Mouse (Mus musculus) thymus, adult 2 months (tissue): ENCODE measurements at regions not wholly inside any gene's neighbourhood (a gene's known extent, or its start where the extent isn't known, plus 50 kb on each side); places are given as distances from the start of the nearest gene placed in this dataset.

Experiments
- DNase-seq: peaks from one replicate; pipeline ENCODE4 v3.0.0; 2021
- H3K27ac ChIP-seq: fragments of 200-500 bp; 2 replicates; pipeline ENCODE4 v1.5.1; 2012; ENCODE audit warnings: low read length, control low read depth; ENCODE audit not compliant: control insufficient read depth, insufficient read depth
- H3K27me3 ChIP-seq: fragments of 200-500 bp; 2 replicates; pipeline ENCODE4 v1.6.1; 2012; ENCODE audit warnings: mild to moderate bottlenecking, low read length, moderate library complexity, mixed read lengths; ENCODE audit not compliant: control insufficient read depth, insufficient read depth
- H3K36me3 ChIP-seq: fragments of 200-500 bp; 2 replicates; pipeline ENCODE4 v1.6.1; 2012; ENCODE audit warnings: mild to moderate bottlenecking, low read length, moderate library complexity; ENCODE audit not compliant: control insufficient read depth, insufficient read depth
- H3K4me1 ChIP-seq: fragments of 200-500 bp; replicated peaks from 2 replicates; pipeline ENCODE4 v1.6.1; 2012; ENCODE audit warnings: low read length; ENCODE audit not compliant: control insufficient read depth, insufficient read depth
- H3K4me3 ChIP-seq: fragments of 200-500 bp; 2 replicates; pipeline ENCODE4 v1.5.1; 2012; ENCODE audit warnings: mild to moderate bottlenecking, low read length, control low read depth, moderate library complexity; ENCODE audit not compliant: control insufficient read depth, insufficient read depth
- CTCF ChIP-seq: fragments of 200-500 bp; IDR thresholded peaks from 2 replicates; pipeline ENCODE4 v1.5.1; 2012; ENCODE audit warnings: mild to moderate bottlenecking, control low read depth, low read length, moderate library complexity, borderline replicate concordance; ENCODE audit not compliant: control insufficient read depth, poor library complexity, insufficient read depth; ENCODE audit errors: extremely low read depth
- POLR2A ChIP-seq: fragments of 200-500 bp; IDR thresholded peaks from 2 replicates; pipeline ENCODE4 v1.6.1; 2012; ENCODE audit warnings: mild to moderate bottlenecking, low read length, control low read depth, moderate library complexity; ENCODE audit not compliant: control insufficient read depth, poor library complexity, insufficient read depth; ENCODE audit errors: extremely low read depth
- WGBS: fragments of 180-500 bp; shearing (Covaris S2); methylation state at CpG from one replicate; pipeline ENCODE4 v1.1.7; 2018; 5-methylcytosine and 5-hydroxymethylcytosine counted together

GRCm38 (mm10) chr5:28009386-28009785, 61.8 kb upstream of the Insig1 start:
- 92% methylated on average over 4 of the region's 4 CpGs for WGBS
- TF ChIP-seq CTCF (no peak), POLR2A (no peak)
- H3K4me1 ChIP-seq: no peaks in the 10 kb centered on the region
- DNase-seq: no peak
- H3K36me3 ChIP-seq: no peaks in the 10 kb centered on the region
- H3K27me3 ChIP-seq: no peaks in the 10 kb centered on the region
- H3K27ac ChIP-seq: no peak overlapping the region
- H3K4me3 ChIP-seq: no peak overlapping the region

- 90% methylated on average over 2 of the region's 2 CpGs for WGBS
- no peak overlapping the region for H3K4me3 ChIP-seq
- no peak for DNase-seq
- H3K4me1 ChIP-seq: no peaks in the 10 kb centered on the region
- H3K27ac ChIP-seq: no peak overlapping the region
- no peaks in the 10 kb centered on the region for H3K36me3 ChIP-seq
- H3K27me3 ChIP-seq: no peaks in the 10 kb centered on the region
- TF ChIP-seq POLR2A (no peak), CTCF (no peak)
These were observed 61.3 kb upstream of the Insig1 start for GRCm38 (mm10) chr5:28009871-28010270.

GRCm38 (mm10) chr5:28010529-28010928, 60.6 kb upstream of the Insig1 start:
- DNase-seq: no peak
- no peak overlapping the region for H3K27ac ChIP-seq
- H3K36me3 ChIP-seq: no peaks in the 10 kb centered on the region
- no peaks in the 10 kb centered on the region for H3K27me3 ChIP-seq
- WGBS: 93% methylated on average over 3 of the region's 3 CpGs
- TF ChIP-seq CTCF (no peak), POLR2A (no peak)
- H3K4me1 ChIP-seq: no peaks in the 10 kb centered on the region
- no peak overlapping the region for H3K4me3 ChIP-seq

GRCm38 (mm10) chr5:28012496-28012895, 58.7 kb upstream of the Insig1 start:
- 98% methylated on average over 2 of the region's 2 CpGs for WGBS
- DNase-seq: no peak
- no peaks in the 10 kb centered on the region for H3K27me3 ChIP-seq
- H3K4me1 ChIP-seq: no peaks in the 10 kb centered on the region
- H3K27ac ChIP-seq: no peak overlapping the region
- H3K4me3 ChIP-seq: no peak overlapping the region
- H3K36me3 ChIP-seq: no peaks in the 10 kb centered on the region
- TF ChIP-seq POLR2A (no peak), CTCF (no peak)

- WGBS: 35% methylated on average over 6 of the region's 6 CpGs
- no peaks in the 10 kb centered on the region for H3K36me3 ChIP-seq
- DNase-seq: no peak
- no peak overlapping the region for H3K27ac ChIP-seq
- H3K4me3 ChIP-seq: no peak overlapping the region
- TF ChIP-seq CTCF: no peak
- H3K4me1 ChIP-seq: no peaks in the 10 kb centered on the region
- no peaks in the 10 kb centered on the region for H3K27me3 ChIP-seq
These were observed 57.4 kb upstream of the Insig1 start for GRCm38 (mm10) chr5:28013619-28014273.

- TF ChIP-seq CTCF (no peak), POLR2A (no peak)
These were observed 51.3 kb upstream of the Insig1 start for GRCm38 (mm10) chr5:28019864-28020263.

More at GRCm38 (mm10) chr5:28019864-28020263, 51.3 kb upstream of the Insig1 start:
- no peaks in the 10 kb centered on the region for H3K36me3 ChIP-seq
- H3K4me1 ChIP-seq: no peaks in the 10 kb centered on the region
- 38% methylated on average over 3 of the region's 3 CpGs for WGBS
- H3K27ac ChIP-seq: no peak overlapping the region
- H3K27me3 ChIP-seq: no peaks in the 10 kb centered on the region
- no peak overlapping the region for H3K4me3 ChIP-seq
- no peak for DNase-seq
